Mouse (Mus musculus): Measurements from ENCODE around the gene Kcp. TPM values are rescaled to one million over a fixed set of nuclear protein-coding genes. Genes with fewer than 3 reads are reported as not detected.
A peak's percentile ranks its signal among the peaks of the same experiment; 100 is the strongest.

The Kcp gene
- polyA plus RNA-seq, 1 experiment from 2014 or later = 2.2 TPM

- peaks cover 60% of the 10 kb centered on the region for H3K27me3 ChIP-seq (ENCODE audit: insufficient read depth, low read length)
Measured at GRCm38 (mm10) chr6:29433804-29434795, 73.7 kb downstream of the Kcp start.

GRCm38 (mm10) chr6:29433038-29433803 is 74.5 kb downstream of the Kcp start, which contains the start of gene Flnc:
TSS of gene Flnc (plus strand) at chr6:29433256.
- H3K4me2 ChIP-seq (ENCODE audit: low read depth, low read length) = peak within 1 kb of the TSS; percentile 73
- H3K36me3 ChIP-seq (replicated peaks; ENCODE audit: insufficient read depth, low read length) = no peaks in the 10 kb centered on the region
- no peak within 1 kb of the TSS for H3K27ac ChIP-seq (ENCODE audit: low read depth)
- peak within 1 kb of the TSS; percentile 36 for H3K9ac ChIP-seq (replicated peaks)
- H3K9me3 ChIP-seq (ENCODE audit: low read length) = no peaks in the 10 kb centered on the region
- H3K4me3 ChIP-seq (ENCODE audit: low read depth, low read length) = peak within 1 kb of the TSS; percentile 44
- DNase-seq (peak; percentile 29), ATAC-seq (no peak)
- 2% methylated on average over 65 of the region's 77 CpGs for WGBS (ENCODE audit: insufficient replicate concordance)
- H3K4me1 ChIP-seq (ENCODE audit: insufficient read depth) = peaks cover 12% of the 10 kb centered on the region; the same call in 1 of the 2 replicates
- H3K27me3 ChIP-seq (ENCODE audit: insufficient read depth, low read length) = peaks cover 60% of the 10 kb centered on the region
- TF ChIP-seq EP300 (IDR thresholded peaks at IDR 0.05; ENCODE audit: low read depth) (no peak), CTCF (IDR thresholded peaks at IDR 0.05; ENCODE audit: low read depth) (no peak)

More at GRCm38 (mm10) chr6:29433804-29434795, 73.7 kb downstream of the Kcp start:
- Histone ChIP-seq H3K27ac (ENCODE audit: low read depth) (no peak overlapping the region), H3K9me3 (ENCODE audit: low read length) (no peaks in the 10 kb centered on the region), H3K4me2 (ENCODE audit: low read depth, low read length) (peak overlapping the region; percentile 73), H3K4me1 (ENCODE audit: insufficient read depth) (peaks cover 12% of the 10 kb centered on the region; the same call in 1 of the 2 replicates), H3K36me3 (replicated peaks; ENCODE audit: insufficient read depth, low read length) (no peaks in the 10 kb centered on the region), H3K4me3 (ENCODE audit: low read depth, low read length) (peak overlapping the region; percentile 44), H3K9ac (replicated peaks) (no peak overlapping the region; the same call in 1 of the 2 replicates)
- no peak for TF ChIP-seq EP300 (IDR thresholded peaks at IDR 0.05; ENCODE audit: low read depth)
- TF ChIP-seq CTCF (IDR thresholded peaks at IDR 0.05; ENCODE audit: low read depth) = no peak
- WGBS (ENCODE audit: insufficient replicate concordance) = 7% methylated on average over 27 of the region's 27 CpGs
- ATAC-seq (no peak), DNase-seq (no peak)

GRCm38 (mm10) chr6:29432676-29433037 is 75.1 kb downstream of the Kcp start:
- H3K4me1 ChIP-seq (ENCODE audit: insufficient read depth) = peaks cover 12% of the 10 kb centered on the region; the same call in 1 of the 2 replicates
- DNase-seq = no peak
- ATAC-seq = no peak
- no peak overlapping the region for H3K9ac ChIP-seq (replicated peaks)
- H3K27ac ChIP-seq (ENCODE audit: low read depth) = no peak overlapping the region
- TF ChIP-seq CTCF (IDR thresholded peaks at IDR 0.05; ENCODE audit: low read depth) = no peak
- no peak for TF ChIP-seq EP300 (IDR thresholded peaks at IDR 0.05; ENCODE audit: low read depth)
- no peaks in the 10 kb centered on the region for H3K36me3 ChIP-seq (replicated peaks; ENCODE audit: insufficient read depth, low read length)
- peak overlapping the region; percentile 73 for H3K4me2 ChIP-seq (ENCODE audit: low read depth, low read length)
- H3K4me3 ChIP-seq (ENCODE audit: low read depth, low read length) = peak overlapping the region; percentile 44
- H3K9me3 ChIP-seq (ENCODE audit: low read length) = no peaks in the 10 kb centered on the region
- H3K27me3 ChIP-seq (ENCODE audit: insufficient read depth, low read length) = peaks cover 60% of the 10 kb centered on the region

GRCm38 (mm10) chr6:29432156-29432555 is 75.6 kb downstream of the Kcp start:
- DNase-seq = no peak
- Histone ChIP-seq H3K9ac (replicated peaks) (no peak overlapping the region), H3K4me2 (ENCODE audit: low read depth, low read length) (no peak overlapping the region), H3K4me1 (ENCODE audit: insufficient read depth) (peaks cover 12% of the 10 kb centered on the region; the same call in 1 of the 2 replicates), H3K9me3 (ENCODE audit: low read length) (no peaks in the 10 kb centered on the region), H3K4me3 (ENCODE audit: low read depth, low read length) (no peak overlapping the region), H3K27me3 (ENCODE audit: insufficient read depth, low read length) (peaks cover 60% of the 10 kb centered on the region), H3K27ac (ENCODE audit: low read depth) (no peak overlapping the region), H3K36me3 (replicated peaks; ENCODE audit: insufficient read depth, low read length) (no peaks in the 10 kb centered on the region)
- no peak for TF ChIP-seq CTCF (IDR thresholded peaks at IDR 0.05; ENCODE audit: low read depth)
- TF ChIP-seq EP300 (IDR thresholded peaks at IDR 0.05; ENCODE audit: low read depth) = no peak
- 45% methylated on average over 3 of the region's 3 CpGs for WGBS (ENCODE audit: insufficient replicate concordance)
- ATAC-seq = no peak

- 37% methylated on average over 5 of the region's 5 CpGs for WGBS (ENCODE audit: insufficient replicate concordance)
- Histone ChIP-seq H3K36me3 (replicated peaks; ENCODE audit: insufficient read depth, low read length) (no peaks in the 10 kb centered on the region), H3K27ac (ENCODE audit: low read depth) (no peak overlapping the region), H3K9ac (replicated peaks) (no peak overlapping the region), H3K4me1 (ENCODE audit: insufficient read depth) (peaks cover 10% of the 10 kb centered on the region; the same call in 1 of the 2 replicates), H3K9me3 (ENCODE audit: low read length) (no peaks in the 10 kb centered on the region), H3K27me3 (ENCODE audit: insufficient read depth, low read length) (peaks cover 58% of the 10 kb centered on the region), H3K4me3 (ENCODE audit: low read depth, low read length) (no peak overlapping the region), H3K4me2 (ENCODE audit: low read depth, low read length) (no peak overlapping the region)
- no peak for TF ChIP-seq EP300 (IDR thresholded peaks at IDR 0.05; ENCODE audit: low read depth)
- no peak for TF ChIP-seq CTCF (IDR thresholded peaks at IDR 0.05; ENCODE audit: low read depth)
- no peak for ATAC-seq
- DNase-seq = no peak
Measured at GRCm38 (mm10) chr6:29431473-29431872, 76.3 kb downstream of the Kcp start.
